Mouse (Mus musculus) adrenal gland (tissue): ENCODE results near the gene Trmt1.

Source experiments
- intact Hi-C: fragments of 180-260 bp; cut with DNase I; formaldehyde crosslinking; loops from one replicate; pipeline ENCODE4 v1.15.1; 2025

Trmt1 gene

DNA sequence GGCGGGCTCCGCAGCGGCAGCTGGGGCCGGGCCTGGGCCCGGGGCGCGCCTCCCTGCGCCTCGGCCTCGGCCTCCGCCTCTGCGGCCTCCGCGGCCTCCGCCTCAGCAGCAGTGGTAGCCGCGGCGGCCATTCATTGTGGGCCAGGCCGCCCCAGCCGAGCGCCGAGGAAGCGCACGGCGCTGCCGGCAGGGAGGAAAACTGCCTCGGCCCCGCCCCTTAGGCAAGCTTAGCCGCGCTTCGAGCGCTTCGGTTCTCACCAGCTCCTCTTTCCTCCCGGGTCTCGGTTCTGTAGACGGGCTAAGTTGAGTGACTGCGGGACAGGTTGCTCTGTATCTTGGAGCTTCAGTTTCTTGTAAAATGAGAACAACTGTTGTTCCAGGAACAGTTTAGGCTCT, 1.6 kb downstream of the Trmt1 start, which contains the start of gene Nacc1:
Gene Nacc1, minus strand, starts transcription at position 158 of the 396 bp plus-strand sequence.
- intact Hi-C loops: no loop called here

- intact Hi-C loops: no loop called here
Measured at GRCm38 (mm10) chr8:84689091-84689915, 3.2 kb downstream of the Trmt1 start.

DNA sequence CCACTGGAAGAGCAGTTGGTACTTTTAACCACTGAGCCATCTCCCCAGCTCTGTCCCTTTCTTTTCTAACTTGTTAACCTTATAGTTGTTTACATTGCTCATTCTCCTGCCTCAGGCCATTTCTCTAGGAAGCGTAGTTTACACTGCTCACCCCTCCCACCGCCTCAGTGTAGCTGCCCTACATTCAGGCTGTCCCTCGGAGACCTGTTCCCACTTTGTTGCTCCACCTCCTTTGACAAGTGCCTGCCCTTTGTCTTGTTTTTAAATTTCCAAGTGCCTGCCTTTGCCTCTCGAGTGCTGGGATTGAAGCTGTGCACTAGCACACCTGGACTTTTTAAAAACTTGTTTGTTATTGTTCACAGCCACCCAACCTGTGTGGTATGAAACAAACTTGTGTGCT, 7.2 kb downstream of the Trmt1 start:
- intact Hi-C loops: no loop called here

GRCm38 (mm10) chr8:84695140-84695539, 9.0 kb downstream of the Trmt1 start:
- intact Hi-C loops: no loop called here

DNA sequence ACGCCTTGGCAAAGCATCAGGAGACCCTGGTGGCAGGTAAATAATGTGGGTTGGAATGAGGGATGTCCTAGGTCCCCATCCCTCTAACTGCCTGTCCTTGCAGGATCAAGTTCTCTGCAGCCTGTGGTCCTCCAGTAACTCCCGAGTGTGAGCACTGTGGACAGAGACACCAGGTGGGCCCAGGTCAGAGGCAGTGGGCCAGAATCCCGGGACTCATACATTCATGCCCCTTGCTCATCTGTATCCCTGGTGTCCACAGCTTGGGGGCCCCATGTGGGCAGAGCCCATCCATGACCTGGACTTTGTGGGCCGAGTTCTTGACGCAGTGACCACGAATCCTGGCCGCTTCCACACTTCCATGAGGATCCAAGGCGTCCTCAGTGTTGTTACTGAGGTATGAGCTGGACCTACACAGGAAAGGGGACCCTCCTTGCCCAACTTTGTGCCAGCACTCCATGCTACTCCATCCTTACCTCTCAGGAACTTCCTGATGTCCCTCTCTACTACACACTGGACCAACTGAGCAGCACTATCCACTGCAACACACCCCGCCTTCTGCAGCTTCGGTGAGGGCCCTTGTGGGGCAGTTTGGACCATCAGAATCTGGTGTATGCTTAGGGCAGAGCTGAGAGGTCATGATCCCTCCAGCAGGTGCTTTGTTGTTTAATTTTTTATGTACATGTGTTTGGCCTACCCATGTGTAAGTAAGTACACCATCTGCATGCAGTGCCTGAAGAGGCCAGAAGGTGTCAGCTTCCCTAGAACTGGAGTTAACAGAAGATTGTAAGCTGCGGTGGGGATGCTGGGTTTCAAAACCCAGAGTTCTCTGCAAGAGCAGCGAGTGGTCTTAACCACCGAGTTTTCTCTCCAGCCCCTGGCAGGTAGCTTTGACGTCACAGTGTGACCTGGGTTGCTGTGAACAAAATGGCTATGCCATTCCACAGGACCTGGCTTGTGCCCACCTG, 11.3 kb downstream of the Trmt1 start:
- intact Hi-C loops: no loop called here

- intact Hi-C loops: no loop called here
Measured at GRCm38 (mm10) chr8:84698288-84698687, 12.2 kb downstream of the Trmt1 start.

DNA sequence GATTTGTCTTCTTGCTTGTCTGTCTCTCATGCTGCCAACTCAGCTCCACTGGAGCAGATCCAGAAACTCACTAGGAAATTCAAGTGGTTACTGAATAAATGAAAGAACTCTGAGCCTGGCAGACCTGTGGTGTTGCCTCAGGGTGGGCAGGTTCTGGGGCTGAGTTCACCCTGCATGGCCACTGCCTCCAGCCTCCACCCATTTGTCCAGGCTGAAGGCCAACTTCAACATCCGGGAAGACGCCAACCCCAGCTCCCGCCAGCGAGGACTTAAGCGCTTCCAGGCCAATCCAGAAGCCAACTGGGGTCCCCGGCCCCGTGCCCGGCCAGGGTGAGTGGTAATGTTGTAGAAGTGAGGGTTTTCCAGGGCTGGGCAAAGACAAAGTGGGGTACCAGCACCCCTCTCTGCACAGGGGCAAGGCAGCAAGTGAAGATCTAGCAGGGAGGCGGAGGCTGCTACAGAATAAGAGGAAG, 12.9 kb downstream of the Trmt1 start:
- intact Hi-C loops: no loop called here

DNA sequence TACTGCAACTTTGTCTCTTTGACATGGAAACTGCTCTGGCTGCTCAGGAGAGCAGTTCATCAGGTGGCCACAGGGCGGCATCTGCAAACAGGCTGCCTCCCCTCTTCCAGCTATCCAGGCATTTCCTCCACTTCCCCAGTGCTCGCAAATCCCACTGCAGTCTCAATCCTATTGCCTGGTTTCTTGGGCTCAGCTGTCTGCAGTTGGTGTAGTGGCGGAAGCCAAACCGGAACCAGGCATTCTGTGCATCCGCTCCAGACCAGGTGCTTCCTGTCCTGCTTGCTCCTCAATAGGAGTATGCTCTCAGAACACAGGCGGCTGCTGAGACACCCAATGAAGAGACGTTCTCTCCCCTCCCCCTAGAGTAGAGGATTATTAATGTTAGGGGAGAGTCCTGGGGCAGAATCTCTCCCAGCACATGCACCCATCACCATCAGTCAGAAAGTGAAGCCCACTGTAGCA, 13.8 kb downstream of the Trmt1 start:
- intact Hi-C loops: no loop called here

GRCm38 (mm10) chr8:84700526-84700925, 14.4 kb downstream of the Trmt1 start:
- intact Hi-C loops: no loop called here

- intact Hi-C loops: no loop called here
Measured at GRCm38 (mm10) chr8:84700941-84701911, 15.1 kb downstream of the Trmt1 start, which contains the start of gene Lyl1. Gene Lyl1, plus strand, starts transcription at chr8:84701457.

DNA sequence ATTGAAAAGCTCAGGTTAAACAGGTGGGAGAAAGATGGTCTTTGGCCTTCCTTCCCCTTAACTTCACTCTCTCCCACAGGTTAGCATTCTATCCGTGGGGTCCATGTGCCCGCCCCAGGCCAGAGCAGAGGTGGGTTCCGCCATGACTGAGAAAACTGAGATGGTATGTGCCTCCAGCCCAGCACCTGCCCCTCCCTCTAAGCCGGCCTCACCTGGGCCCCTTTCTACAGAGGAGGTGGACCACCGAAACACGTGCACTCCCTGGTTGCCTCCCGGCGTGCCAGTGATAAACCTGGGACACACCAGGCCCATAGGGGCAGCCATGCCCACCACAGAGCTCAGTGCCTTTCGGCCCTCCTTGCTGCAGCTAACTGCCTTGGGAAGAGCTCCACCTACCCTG, 16.5 kb downstream of the Trmt1 start:
- intact Hi-C loops: no loop called here

GRCm38 (mm10) chr8:84702963-84703465, 16.9 kb downstream of the Trmt1 start:
- intact Hi-C loops: no loop called here

DNA sequence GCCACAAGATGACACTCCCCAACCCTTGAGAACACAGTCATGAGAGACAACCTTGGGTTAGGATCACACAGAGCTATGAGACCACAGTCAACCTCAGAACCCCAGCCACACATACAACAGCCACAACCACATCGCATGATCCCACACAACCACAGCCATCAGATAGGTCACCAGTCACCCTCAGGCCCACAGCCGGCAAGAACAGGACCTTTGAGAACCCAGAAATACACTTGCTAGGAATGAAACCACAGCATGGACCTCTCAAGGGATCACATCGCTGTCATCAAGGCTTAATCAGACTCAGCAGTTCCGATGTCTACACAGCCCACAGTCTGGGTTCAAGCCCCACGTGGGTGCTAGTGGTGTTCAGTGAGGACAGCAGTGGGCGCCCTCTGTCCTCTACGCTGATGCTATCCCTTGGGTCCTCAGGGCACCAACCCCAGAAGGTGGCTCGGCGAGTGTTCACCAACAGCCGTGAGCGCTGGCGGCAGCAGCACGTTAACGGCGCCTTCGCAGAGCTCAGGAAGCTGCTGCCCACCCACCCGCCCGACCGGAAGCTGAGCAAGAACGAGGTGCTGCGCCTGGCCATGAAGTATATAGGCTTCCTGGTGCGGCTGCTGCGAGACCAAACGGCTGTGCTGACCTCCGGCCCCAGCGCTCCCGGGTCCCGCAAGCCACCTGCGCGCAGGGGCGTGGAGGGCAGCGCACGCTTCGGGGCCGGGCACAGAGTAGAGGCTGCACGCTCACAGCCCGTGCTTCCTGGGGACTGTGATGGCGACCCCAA, 17.6 kb downstream of the Trmt1 start:
- intact Hi-C loops: no loop called here

GRCm38 (mm10) chr8:84704356-84704755, 18.2 kb downstream of the Trmt1 start:
- intact Hi-C loops: no loop called here

DNA sequence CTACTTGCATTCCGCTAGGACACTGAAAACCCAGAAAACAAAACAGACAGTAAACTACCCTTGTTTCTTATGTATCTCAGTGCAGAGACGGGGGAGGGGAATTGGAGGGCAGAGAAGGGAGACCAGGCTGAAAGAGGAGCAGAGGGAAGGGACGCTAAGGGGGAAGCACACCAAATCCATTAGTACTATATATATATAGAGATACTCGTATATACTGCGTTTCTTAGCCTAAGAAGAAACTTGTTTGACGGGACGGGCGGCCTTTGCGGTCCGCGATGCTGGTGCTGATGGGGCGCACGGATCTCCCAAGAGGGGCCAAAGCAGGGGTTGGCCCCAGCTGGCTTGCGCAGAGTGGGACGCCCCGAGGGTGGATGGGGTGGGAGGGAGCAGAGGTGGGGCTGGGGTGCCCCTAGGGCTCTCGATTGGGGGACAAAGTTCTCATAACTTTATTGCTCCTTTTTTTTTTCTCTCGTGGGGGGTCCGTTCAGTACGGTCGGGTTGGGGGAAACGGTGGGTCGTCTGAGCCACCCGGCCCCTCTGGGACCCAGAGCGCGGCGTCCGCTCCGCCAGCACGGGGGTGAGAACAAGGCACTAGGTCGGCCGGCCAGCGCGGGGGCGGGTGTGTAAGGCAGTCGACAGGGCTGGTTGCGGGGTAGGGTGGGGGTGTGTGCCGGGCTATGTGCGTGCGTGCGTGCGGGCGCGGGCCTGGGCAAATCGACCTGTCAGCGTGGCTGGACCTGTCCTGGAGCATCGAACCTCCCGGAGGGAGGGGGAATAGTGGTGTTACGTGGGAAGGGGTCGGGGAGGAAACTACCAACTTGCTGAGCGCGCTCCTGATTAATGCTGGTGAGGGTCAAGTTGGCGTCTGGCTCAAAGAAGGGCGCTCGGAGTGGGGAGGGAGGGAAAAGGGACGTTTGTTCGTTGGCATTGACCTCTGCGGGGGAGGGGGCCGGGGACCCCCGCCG, 19.0 kb downstream of the Trmt1 start:
- intact Hi-C loops: no loop called here

DNA sequence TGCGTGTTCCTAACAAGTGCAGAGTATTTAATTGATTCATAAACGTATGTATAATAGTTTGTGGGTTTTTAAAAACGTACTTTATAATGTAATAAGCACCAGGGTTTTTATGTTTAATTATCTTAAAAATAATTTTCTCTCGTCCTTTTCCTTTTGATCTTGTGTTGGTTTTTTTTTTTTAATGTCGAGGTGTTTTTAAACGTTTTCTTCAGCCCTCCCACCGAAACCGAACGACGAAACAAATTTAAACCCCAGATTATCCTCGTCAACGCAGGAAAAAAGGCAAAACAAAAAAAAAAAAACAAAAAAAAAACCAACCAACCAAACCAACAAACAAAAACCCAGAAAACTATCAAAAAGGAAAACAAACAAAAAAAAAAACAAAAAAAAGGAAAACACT, 19.9 kb downstream of the Trmt1 start:
- intact Hi-C loops: no loop called here

DNA sequence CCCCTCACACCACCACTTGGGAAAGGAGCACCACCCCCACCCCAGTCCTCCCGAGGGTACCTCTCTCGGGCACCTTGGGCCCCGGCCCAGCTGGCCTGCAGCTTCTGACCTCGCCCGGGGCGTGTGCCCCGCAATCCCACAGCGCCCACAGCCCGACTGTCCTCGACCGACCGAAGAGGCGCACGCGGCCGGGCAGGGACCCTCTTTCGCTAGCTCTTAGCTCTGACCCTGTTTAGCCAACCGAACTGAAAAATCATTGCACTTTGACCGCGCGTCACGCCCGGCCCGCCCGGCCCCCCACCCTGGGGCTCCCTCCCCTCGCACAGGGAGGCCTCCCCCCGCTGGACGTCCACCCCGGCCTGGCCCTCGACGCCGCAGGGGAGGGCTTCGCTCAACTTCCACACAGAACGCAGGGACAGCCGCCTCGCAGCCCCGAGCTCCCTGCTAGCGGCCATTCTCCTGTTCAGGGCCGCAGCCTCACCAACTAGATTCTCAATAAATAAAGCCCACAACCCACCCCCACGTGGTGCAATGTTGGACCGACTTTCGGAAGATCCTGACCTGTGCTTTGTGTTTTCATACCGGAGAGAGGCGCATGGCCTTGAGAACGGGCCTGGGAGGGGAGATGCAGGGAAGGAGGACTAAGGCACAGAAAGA, 20.6 kb downstream of the Trmt1 start:
- intact Hi-C loops: no loop called here
